Comparison of ENCODE assay signal across 9 mouse cellular contexts in genomic region chr16:21995304-21995703, GRCm38 (mm10). TPM values are rescaled to one million over a fixed set of nuclear protein-coding genes. Genes with fewer than 3 reads are reported as not detected.
DNase-seq lines count a peak whose midpoint lies in the region; ATAC-seq and TF ChIP-seq lines count a peak whose summit lies in the region.
"Had no signal": no experiment of that assay in that cellular context is flagged by ENCODE, and none has a peak within 500 bp of the region (broad histone marks: within the 10 kb centered on the region; RNA-seq: fewer than 3 reads in every experiment).

TSS of gene Liph (minus strand) at chr16:21995663.

- WGBS in neural tube, embryonic 11.5 days: 5% methylated on average over 16 of the region's 16 CpGs
- WGBS in liver, embryonic 12.5 days (ENCODE audit: insufficient replicate concordance): 17% methylated on average over 16 of the region's 16 CpGs
- 11% methylated on average over 16 of the region's 16 CpGs for WGBS in midbrain, postnatal 0 days

- no peaks in the 10 kb centered on the region for H3K4me1 ChIP-seq in neural tube, embryonic 11.5 days (ENCODE audit: control insufficient read depth, insufficient read depth, low read length)
- peaks cover 39% of the 10 kb centered on the region for H3K4me1 ChIP-seq in liver, embryonic 12.5 days
- no peaks in the 10 kb centered on the region for H3K4me1 ChIP-seq in midbrain, postnatal 0 days (ENCODE audit: insufficient read depth, low read length)

- H3K9ac ChIP-seq in neural tube, embryonic 11.5 days (ENCODE audit: low read length): no peak within 1 kb of the TSS
- peak within 1 kb of the TSS; percentile 64 for H3K9ac ChIP-seq in liver, embryonic 12.5 days
- H3K9ac ChIP-seq in midbrain, postnatal 0 days (replicated peaks; ENCODE audit: low read length, poor library complexity, severe bottlenecking): no peak within 1 kb of the TSS

- H3K27ac ChIP-seq in neural tube, embryonic 11.5 days (ENCODE audit: low read depth, low read length): no peak within 1 kb of the TSS
- H3K27ac ChIP-seq in liver, embryonic 12.5 days: peak within 1 kb of the TSS; percentile 92
- no peak within 1 kb of the TSS for H3K27ac ChIP-seq in midbrain, postnatal 0 days (ENCODE audit: low read depth, low read length)

- no peak within 1 kb of the TSS for H3K4me3 ChIP-seq in neural tube, embryonic 11.5 days (ENCODE audit: low read depth, low read length)
- H3K4me3 ChIP-seq in liver, embryonic 12.5 days: peak within 1 kb of the TSS; percentile 29
- H3K4me3 ChIP-seq in midbrain, postnatal 0 days (ENCODE audit: low read depth, low read length): peak within 1 kb of the TSS; percentile 27
- H3K4me3 ChIP-seq: megakaryocyte, embryonic 14.5 days had no signal

- no peaks in the 10 kb centered on the region for H3K36me3 ChIP-seq in neural tube, embryonic 11.5 days (ENCODE audit: control insufficient read depth, insufficient read depth, low read length)
- H3K36me3 ChIP-seq in liver, embryonic 12.5 days: no peaks in the 10 kb centered on the region
- H3K36me3 ChIP-seq in midbrain, postnatal 0 days (ENCODE audit: insufficient read depth, low read length): no peaks in the 10 kb centered on the region

- no peaks in the 10 kb centered on the region for H3K27me3 ChIP-seq in neural tube, embryonic 11.5 days (ENCODE audit: control insufficient read depth, insufficient read depth, low read length)
- no peaks in the 10 kb centered on the region for H3K27me3 ChIP-seq in liver, embryonic 12.5 days (replicated peaks)
- H3K27me3 ChIP-seq in midbrain, postnatal 0 days (ENCODE audit: insufficient read depth, low read length): no peaks in the 10 kb centered on the region

- H3K4me2 ChIP-seq in neural tube, embryonic 11.5 days (ENCODE audit: low read depth): peak within 1 kb of the TSS; percentile 42; the same call in 1 of the 2 replicates
- peak within 1 kb of the TSS; percentile 63 for H3K4me2 ChIP-seq in liver, embryonic 12.5 days
- H3K4me2 ChIP-seq in midbrain, postnatal 0 days (ENCODE audit: low read depth, low read length, poor library complexity, severe bottlenecking): peak within 1 kb of the TSS; percentile 51

- TF ChIP-seq CTCF in midbrain, postnatal 0 days (IDR thresholded peaks at IDR 0.05): no peak

- peak; percentile 43 for DNase-seq in neural tube, embryonic 11.5 days (ENCODE audit: low spot score)
- no peak for DNase-seq in neural tube, embryonic 10.5 days (ENCODE audit: extremely low spot score, low spot score)
- peak; percentile 33 for DNase-seq in induced T-regulatory cell, adult 2 months (ENCODE audit: low read depth)
- DNase-seq in midbrain, postnatal 0 days (ENCODE audit: low spot score): peak; percentile 11
- DNase-seq in natural killer cell, adult 2 months (ENCODE audit: low spot score in 2 of 2): no peak
- DNase-seq in frontal cortex, postnatal 14 days (ENCODE audit: low spot score in 2 of 2): no peak

- ATAC-seq in neural tube, embryonic 11.5 days (ENCODE audit: insufficient read depth, low FRiP score, low TSS enrichment): no peak
- peak; percentile 38 for ATAC-seq in erythroid progenitor cell, adult 5-6 weeks (replicated peaks; ENCODE audit: low FRiP score, poor library complexity, severe bottlenecking)
- ATAC-seq in liver, embryonic 12.5 days: no peak
- no peak for ATAC-seq in midbrain, postnatal 0 days (ENCODE audit: low FRiP score)

- H3K9me3 ChIP-seq in neural tube, embryonic 11.5 days (ENCODE audit: control insufficient read depth, low read length): no peaks in the 10 kb centered on the region
- no peaks in the 10 kb centered on the region for H3K9me3 ChIP-seq in liver, embryonic 12.5 days (replicated peaks)
- H3K9me3 ChIP-seq in midbrain, postnatal 0 days (ENCODE audit: low read length): no peaks in the 10 kb centered on the region
- H3K9me3 ChIP-seq: megakaryocyte, embryonic 14.5 days had no signal

RNA-seq across cellular contexts. Expression of gene Liph, which starts in this region (rescaled TPM):
- 0.22 and 0.41 TPM in 2 replicates for polyA plus RNA-seq in neural tube, embryonic 11.5 days (2014; fragmentation: Nextera tagmentation; extraction: Ambion mirVana)
- total RNA-seq in erythroid progenitor cell, adult 5-6 weeks (2015; ENCODE audit: low replicate concordance): 0.84 TPM in 1 of 2 replicates, not detected in the other
- 2.8 and 4.1 TPM in 2 replicates for total RNA-seq in erythroid progenitor cell, adult 5-6 weeks (2017; ENCODE audit: low replicate concordance)
- polyA plus RNA-seq in liver, embryonic 12.5 days (2016; fragmentation: Nextera tagmentation; extraction: Ambion mirVana): 1.0 and 1.4 TPM in 2 replicates
- total RNA-seq in midbrain, postnatal 0 days (2014; rRNA removed): 1.3 and 2.3 TPM in 2 replicates
- polyA plus RNA-seq in midbrain, postnatal 0 days (2015; fragmentation: Nextera tagmentation; extraction: Ambion mirVana): 0.88 and 0.89 TPM in 2 replicates

Comparison
In these comparisons a context has a peak if more than half of its experiments do, and no peak if none do; other contexts are left out.
1. Peak in DNase-seq and H3K4me2 ChIP-seq in neural tube, embryonic 11.5 days; RNA of the gene not detected or under 1 TPM.
2. DNase-seq: peak in induced T-regulatory cell, adult 2 months (single experiment) and midbrain, postnatal 0 days (single experiment); none in neural tube, embryonic 10.5 days (single experiment), natural killer cell, adult 2 months (0 of 2) and frontal cortex, postnatal 14 days (0 of 2).
3. Peak in every context shown above with its lines, with median percentiles within 50 percentile points of each other: H3K4me2 ChIP-seq.